Mouse (Mus musculus) liver, adult (tissue): ENCODE measurements around the gene Mchr1.
A peak's percentile ranks its signal among the peaks of the same experiment; 100 is the strongest.

Experiments
- GATA4 ChIP-seq: IDR thresholded peaks from 2 replicates; pipeline ENCODE4 v1.6.1; 2014; ENCODE audit warnings: mild to moderate bottlenecking, low read length; ENCODE audit not compliant: insufficient replicate concordance

The Mchr1 gene

DNA sequence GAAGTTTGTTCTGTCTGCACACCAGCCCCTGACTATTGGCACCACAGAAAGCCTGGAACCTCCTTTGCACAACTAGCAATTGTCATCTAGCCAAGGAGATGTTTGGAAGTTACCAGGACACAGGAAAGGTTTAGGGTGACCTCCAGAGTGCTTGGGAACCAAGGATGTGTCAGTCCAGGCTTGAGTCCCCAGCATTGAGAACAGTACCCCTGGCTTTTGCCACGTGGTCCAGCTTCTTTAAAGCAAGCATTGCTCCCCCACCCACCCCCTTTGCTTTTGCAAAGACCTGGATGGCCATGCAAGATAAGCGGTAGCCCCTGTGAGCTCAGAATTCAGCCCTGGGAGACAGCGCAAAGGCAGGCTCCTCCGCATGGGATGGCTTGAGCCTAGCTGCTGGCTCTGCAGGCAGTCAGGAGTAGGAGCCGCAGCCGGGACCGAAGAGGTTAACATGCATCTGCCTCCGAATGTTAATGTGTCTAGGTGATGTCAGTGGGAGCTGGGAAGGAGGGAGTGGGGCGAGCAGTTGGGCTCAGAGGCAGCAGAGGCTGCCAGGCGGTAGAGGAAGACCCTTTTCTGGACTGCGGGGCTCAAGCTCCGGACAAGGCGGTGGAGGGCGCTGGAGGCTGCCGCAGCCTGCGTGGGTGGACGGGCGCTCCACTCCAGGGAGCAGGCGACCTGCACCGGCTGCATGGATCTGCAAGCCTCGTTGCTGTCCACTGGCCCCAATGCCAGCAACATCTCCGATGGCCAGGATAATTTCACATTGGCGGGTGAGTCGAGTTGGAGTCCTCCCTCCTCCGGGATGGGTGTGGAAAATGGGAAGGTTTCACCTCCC is at the start of gene Mchr1:
Gene Mchr1 (plus strand): TSS at position 414 of the 835 bp plus-strand sequence.
- no peak for TF ChIP-seq GATA4

DNA sequence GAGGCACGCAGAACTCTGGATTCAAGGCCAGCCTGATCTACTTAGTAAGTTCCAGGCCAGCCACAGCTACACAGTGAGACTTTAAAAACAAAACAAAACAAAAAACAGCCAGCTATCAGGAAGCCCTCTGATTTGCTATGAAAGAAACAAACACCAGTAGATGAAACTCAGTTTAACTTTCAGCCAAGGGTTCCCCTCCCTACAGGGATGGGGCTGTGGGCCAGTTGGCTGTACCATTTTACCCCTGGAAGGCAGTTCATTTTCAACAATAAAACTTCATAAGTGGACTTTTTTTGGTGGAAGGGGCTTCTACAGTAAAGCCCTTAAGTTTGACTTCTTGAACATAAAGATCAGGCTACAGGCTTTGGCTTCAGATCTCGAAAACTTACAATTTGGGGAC is 46.2 kb upstream of the Mchr1 start:
- TF ChIP-seq GATA4 = no peak

DNA sequence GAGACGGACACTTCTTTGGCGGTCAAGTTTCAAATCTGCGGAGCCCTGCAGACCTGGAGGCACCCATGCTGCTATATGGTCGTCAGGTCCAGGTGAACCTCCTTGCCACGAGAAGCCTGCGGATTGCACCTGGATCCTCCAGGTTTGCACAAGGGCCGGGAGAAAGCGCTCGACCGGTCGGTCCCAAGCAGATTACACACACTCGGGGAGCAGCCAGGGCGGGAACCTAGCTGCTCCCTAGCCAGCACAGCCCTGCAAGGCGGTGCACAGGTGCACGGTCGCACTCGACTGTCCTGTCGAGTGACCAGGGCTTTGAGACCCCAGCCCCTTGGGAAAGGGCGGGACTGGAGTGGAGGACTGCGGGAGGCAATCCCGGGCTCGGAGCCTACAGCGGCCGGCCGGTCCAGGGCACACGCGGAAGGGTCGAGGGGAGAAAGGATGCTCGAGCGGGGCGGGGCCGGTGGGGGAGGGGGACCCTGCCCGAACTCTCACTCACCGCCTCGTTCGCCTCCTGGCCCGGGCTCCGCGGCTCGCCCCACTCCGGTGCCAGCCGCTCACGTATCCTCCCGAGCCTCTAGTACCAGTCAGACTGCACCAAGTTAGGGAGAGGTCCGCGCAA is 45.2 kb upstream of the Mchr1 start:
- TF ChIP-seq GATA4 = no peak

DNA sequence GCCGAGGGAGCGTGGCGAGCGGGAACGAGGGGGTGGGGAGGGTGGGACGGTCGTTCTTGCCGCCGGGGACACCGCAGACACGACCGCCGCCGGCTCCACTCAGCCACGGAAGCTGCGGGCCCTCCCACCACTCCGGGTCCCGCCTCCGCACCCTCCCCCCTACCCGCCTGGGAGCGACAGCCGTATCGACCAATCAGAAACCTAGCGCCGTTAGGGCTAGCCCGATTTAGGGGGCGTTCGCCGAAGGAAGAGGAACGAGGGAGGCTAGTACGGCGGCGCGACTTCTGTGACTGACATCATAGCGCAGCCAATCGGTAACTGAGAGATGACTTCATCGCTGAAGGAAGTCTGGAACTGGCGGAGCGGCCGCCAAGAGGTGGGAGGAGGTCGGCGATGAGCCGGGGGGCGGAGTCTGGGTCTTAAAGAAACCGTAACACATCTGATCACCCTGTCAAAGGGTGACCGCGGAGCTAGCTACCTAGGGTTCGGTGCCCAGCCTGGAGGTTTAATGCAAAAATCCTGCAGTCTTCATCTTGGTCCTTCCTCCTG is 44.6 kb upstream of the Mchr1 start, which contains the start of gene Mrtfa:
Gene Mrtfa (minus strand): TSS at position 128 of the 549 bp plus-strand sequence.
- TF ChIP-seq GATA4 = no peak

DNA sequence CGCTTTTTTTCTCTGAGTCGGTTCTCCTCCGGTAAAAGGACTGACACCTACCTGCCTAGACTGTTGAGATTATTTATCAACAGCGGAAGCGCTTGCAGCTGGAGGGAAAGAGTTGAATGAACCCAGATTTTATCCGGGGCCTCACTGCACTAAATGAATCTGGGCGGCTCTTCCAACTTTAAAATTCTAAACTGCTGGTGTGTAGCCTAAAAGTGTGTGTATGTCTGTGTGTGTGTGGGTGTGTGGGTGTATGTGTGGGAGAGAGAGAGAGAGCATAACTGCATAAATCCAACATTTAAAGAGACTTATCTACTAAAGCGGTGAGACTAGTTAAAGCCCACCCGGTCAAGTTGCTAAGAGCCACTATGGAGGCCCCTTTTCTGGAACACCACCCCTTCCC is 44.0 kb upstream of the Mchr1 start:
- TF ChIP-seq GATA4 = no peak

DNA sequence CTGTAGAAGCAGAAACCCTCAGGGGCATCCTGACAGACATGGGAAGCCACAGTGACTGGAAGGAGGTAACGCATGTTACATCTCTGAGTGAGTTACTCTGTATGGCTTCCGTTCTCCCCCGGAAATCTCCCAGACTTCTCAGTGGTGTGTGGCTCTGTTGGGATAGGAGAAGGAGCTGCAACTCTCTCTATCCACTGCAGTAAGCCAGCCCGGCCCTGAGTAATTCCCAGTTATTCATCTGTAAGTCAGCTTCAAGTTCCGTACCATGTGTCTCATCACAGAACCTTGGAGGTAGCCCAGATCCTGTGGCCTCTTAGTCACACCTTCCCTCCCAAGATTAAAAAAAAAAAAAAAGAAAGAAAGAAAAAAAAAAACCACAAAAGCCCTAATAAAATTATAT is 43.0 kb upstream of the Mchr1 start:
- no peak for TF ChIP-seq GATA4

DNA sequence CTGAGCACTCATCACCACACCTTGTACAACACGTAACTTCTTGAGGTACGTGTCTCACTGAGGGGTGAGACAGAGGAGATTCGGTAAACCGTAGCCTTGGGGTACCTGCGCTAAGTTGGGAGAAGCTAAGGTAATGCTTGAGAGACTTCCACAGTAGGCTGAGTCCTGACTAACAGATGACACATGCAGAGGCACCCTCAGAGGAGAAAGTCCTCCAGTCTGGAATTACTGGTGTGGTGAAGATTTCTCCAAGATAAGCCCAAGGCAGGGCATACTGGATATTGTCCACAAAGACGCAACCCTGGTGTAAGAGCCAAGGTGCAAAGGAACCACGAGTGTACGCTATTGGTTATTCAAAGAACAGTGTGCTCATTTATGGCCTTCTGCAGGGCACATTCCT is 42.4 kb upstream of the Mchr1 start:
- no peak for TF ChIP-seq GATA4

DNA sequence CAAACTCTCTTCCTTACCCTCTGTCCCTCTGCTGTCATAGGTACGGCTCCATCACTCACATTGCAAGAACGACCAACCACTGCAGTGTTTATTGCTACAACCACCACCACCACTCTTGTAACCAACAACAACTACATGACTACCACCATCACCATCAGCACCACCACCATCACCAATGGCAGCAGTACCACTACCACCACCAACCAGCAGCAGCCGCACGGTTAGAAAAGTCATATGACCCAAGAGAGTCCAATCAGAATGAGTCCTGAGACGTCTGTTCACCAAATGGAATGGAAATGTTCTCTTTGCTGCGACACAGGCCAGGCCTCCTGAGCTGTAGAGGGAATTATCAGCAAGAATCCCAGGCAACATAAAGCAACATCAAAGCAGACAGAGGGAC is 40.5 kb upstream of the Mchr1 start:
- TF ChIP-seq GATA4 = no peak

DNA sequence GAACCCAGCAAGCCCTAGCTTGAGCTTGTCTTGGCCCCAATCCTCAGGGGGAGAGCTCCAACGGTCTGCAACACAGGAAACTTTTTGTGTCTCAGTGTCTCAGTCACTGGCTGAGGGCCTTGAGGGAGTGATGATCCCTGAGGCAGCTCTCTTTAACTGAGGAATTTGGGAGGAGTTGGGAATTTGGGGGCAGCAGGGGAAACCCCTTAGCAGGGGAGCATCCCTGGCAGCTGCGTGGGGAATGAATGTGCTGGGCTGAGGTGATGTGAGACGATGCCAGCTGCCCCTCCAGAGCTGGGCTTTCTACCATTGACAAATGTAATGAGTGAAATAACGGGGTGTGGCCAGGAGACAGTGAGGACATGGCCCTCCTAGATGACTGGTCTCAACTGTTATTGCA is 39.9 kb upstream of the Mchr1 start:
- no peak for TF ChIP-seq GATA4

DNA sequence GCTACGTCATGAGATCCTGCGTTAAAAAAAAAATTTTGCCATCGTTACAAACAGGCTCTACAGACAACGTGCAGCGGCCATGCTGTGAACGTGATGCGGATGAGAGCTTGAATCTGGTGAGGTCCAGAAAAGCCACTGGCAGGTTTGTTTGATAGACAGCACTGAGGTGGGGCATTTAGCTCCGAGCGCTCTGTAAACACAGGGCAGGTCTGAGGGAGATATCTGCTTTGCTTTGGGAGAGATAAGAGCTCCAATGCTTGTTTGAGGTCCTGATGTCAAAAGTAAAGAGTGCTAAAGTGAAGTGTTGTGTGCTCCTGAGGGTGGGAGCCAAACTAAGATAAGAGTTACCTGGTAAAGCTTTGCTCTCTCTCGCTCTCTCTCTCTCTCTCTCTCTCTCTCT is 38.1 kb upstream of the Mchr1 start:
- TF ChIP-seq GATA4 = no peak

DNA sequence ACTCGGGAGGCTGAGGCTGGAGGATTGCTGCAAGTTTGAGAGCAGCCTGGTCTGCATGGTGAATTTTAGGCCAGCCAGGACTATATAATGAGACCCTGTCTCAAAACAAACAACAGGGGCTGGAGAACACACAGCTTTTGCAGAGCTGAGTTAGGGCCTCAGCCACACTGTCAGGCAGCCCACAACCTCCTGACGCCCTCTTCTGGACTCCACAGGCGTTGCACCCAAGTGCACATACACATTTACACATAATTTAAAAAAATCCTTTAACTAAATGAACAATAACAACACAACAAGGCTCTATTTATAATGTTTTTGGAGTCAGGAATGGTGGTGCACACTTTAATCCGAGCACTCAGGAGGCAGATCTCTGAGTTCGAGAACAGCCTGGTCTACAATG is 36.9 kb upstream of the Mchr1 start:
- no peak for TF ChIP-seq GATA4

DNA sequence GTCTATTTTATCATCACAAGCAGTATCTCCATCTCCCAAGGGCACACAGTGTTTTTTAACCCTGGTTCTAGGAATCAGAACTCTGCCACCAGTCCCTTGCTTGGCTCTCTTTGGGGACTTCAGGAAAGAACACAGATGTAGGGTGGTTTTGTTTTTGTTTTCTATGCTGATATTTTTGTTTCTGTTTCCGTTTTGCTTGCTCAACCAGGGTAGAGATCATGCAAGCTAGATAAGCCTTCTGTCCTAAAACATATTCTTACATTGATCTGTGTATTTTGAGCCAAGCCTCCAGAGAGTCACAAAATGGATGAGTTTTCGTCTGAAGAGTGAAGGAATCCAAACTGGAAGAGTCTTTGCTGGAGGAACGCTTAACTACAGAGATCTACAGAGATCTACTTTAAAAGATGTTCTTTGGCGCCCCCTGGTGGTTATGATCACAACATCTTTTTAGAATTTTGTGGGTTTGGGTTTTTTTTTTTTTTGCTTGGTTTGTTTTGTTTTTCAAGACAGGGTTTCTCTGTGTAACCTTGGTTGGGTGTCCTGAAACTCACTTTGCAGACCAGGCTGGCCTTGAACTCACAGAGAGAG is 35.8 kb upstream of the Mchr1 start:
- 0 out of 2 replicates have a peak, but pooled peaks have one; percentile 17 for TF ChIP-seq GATA4

DNA sequence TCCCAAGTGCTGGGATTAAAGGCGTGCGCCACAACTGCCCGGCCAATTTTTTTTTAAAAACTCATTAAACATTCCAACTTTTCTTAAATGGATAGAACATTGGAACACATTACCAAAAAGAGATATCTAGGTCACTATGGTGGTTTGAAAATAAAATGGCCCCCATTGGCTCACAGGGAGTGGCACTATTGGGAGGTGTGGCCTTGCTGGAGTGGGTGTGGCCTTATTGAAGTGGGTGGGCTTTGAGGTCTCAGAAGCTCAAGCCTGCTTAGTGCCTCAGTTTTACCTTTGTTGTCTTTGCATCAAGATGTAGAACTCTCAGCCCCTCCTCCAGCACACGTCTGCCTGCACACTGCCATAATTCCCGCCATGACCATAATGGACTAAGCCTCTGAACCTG is 32.8 kb upstream of the Mchr1 start:
- no peak for TF ChIP-seq GATA4

DNA sequence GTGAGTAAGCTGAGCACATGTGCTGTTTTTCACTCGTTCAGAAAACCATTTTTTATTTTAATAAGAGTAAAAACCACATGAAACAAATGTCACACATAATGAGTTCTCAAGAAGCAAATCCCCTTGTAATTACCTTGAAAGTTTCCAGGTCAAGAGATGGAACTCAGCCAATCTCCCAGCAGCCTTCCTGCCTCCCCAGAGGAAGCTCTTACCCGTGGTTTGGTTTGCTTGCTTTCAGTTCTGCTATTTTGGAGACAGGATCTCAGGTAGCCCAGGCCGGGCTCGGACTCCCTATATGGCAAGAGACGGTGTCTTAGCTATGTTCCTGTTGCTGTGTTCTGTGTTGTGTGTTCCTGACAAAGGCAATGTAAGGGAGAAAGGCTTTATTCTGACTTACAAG is 24.8 kb upstream of the Mchr1 start:
- no peak for TF ChIP-seq GATA4

DNA sequence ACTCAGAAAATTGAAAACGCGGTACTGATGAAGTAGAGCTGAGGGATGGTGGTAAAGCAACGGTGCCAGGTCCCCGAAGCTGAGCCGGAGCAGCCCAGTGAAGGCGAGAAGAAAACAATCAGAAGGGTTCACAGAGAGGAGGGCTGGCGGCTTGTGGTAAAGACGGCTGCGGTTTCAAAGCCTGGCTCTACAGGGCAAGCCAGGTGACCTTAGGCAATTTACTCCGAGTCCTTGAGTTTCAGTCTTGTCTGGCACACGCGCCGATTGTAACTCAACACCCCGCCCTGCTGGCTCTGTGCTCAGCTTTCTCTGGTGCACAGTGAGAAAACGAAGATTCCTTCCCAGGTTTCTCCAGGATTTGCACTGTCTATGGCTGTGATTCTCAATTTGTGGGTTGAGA is 22.3 kb upstream of the Mchr1 start:
- no peak for TF ChIP-seq GATA4
